Mouse (Mus musculus): Measurements from ENCODE around the gene Rab11fip4.

GRCm38 (mm10) chr11:79704318-79705150 is 113.5 kb downstream of the Rab11fip4 start:
- TF ChIP-seq CTCF (conservative IDR thresholded peaks at IDR 0.05; ENCODE audit: insufficient read depth, insufficient read length, low read depth, low read length) (no peak), POLR2A (IDR thresholded peaks at IDR 0.05; ENCODE audit: low read depth, low read length) (no peak)
